Mouse (Mus musculus) liver, adult 2 months (tissue): ENCODE data around the gene Rragc.

Experiments
- CTCF ChIP-seq: fragments of 200-500 bp; IDR thresholded peaks from 2 replicates; pipeline ENCODE4 v1.5.1; 2011; ENCODE audit warnings: low read depth, low read length, control low read depth
- POLR2A ChIP-seq: fragments of 200-500 bp; IDR thresholded peaks from 2 replicates; pipeline ENCODE4 v1.6.1; 2011; ENCODE audit warnings: low read length, control low read depth; ENCODE audit not compliant: insufficient read depth; ENCODE audit errors: extremely low read depth

DNA sequence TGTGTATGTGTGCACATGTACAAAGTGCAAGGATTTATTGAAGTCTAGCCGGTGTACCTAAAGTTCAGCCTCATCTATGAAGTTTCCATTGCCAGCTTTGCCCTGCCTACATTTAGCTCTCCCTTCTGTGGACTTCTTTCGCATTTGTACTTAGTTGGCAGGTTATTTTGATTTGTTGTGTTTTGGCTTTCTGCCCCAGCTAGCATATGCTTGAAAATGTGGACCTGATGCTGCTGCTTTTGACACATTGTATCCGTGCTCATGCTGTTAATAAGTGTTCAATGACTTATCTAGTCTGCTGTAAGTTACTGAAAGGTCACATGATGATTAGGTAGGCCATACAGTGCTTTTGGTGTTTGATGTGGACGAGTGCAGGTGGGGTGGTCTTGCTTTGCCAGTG lies 17.1 kb downstream of the Rragc start:
- TF ChIP-seq POLR2A (no peak), CTCF (no peak)
